Mouse (Mus musculus): ENCODE results near the gene Snapin.
A peak's percentile ranks its signal among the peaks of the same experiment; 100 is the strongest.

Snapin gene

DNA sequence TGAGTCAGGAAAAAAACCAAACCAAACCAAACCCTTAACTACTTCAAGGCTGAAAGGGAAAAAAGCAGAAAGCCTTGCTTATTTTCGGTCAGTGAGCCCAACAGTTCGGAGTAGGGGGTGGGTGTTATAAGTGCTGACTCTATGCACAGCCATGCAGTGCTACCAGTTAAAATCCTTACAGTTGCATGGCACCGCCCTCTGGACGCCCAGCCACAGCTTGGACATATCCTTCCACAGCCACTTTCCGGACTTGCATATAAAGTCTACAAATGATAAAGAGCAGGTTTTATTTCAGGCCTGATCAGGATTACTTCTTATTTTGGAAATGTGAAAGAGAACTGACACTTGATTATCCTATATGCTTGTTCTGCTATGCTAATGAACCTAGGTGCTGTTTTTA, 14.4 kb upstream of the Snapin start:
- no peak for DNase-seq (ENCODE audit: low spot score)

DNA sequence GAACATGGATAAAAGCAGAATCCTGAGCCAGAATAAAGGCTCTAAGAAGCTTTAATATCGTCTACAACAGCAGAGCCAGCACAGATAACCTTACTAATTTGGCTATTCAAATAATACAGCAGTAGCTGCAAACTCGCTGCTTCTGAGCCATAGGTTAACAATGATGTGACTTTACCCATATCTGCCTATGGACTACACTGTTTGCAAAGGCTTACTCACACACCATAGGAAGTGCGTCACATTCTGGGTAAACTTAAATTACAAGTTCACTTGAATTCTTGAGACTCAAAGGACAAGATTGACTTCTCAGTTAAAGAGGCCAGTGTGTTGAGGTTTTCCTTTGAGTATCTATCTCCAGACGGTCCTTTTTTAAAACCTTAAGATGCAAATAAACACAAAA, 12.6 kb upstream of the Snapin start:
- no peak for DNase-seq (ENCODE audit: low spot score)

DNA sequence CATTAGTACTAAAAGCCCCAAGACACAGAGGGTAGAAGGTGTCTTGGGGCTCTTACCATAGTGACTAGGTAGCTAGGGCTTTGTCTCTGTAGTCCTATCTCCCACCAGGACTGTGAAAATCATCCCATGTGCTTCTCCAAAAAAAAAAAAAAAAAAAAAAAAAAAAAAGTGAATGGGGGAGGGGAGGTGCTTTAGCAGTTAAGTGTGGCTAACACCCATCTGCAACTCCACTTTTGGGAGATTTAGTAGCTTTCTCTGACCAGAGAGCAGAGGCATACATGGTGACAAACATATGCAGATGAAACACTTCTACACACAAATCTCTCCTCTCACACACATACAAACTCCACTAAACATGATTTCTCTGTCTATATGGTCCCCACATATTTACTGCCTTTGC, 6.8 kb upstream of the Snapin start:
- no peak for DNase-seq (ENCODE audit: low spot score)

DNA sequence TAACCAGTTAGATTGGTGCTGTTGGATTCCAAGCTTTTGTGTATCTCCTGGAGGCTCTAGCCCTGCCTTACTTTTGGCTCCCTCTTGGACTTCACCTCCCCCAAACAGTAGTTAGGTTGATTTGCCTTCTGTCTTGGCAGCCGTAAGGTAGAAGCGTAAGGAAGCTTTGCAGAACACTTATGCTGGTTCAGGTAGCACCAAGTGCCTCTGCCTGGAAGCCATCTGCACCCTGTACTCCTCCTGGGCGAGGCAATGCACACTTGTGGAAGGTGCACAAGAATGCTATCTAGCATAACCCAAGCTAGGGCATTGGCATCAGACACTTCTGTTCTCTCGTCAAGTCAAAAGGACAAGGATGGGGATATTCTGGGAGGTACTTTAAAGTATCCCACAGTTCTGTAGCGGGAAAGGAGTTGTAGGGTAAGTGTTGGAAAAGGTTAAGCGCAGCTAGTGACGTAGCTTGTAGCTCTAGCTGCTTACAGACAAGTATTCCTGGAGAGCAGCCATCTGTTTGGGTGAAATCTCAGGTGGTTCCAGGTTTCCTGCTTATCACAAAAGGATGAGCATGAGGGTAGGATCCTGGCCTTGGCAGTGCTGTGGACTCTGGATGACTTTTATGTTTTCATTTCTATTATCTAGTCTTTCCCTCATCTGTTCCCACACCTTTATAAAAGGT, 5.2 kb upstream of the Snapin start:
- no peak for DNase-seq (ENCODE audit: low spot score)

DNA sequence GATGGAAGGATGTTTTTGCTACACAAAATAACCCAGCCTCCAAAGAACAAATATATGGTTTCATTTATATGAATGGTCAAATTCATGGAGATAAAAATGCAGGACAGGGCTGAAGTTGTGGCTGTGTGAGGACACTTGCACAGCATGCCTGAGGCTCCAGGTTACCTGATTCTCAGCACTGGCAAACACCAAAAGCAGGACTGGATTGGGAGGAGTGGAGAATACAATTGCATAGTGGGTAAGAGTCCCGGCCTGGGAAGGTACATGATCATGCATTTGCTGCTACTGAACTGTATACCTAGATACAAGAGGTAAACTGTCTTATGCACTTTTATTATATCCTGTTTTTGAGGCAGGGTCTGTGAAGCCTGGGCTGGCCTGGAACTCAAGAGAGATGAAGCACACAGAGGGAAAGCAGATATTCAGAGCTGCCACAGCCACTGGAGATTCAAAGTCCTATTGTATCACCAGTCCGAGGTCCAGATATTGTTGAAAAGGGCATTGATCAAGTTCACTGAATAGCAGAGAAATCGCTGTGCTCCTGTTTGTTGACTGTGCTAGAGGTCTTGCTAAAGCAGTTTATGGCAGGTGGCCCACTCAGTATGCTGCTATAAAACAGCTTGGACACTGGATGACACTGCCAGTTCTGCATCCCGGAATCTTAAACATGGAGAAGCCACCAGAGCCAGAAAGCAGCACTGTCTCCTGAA, 3.2 kb upstream of the Snapin start:
- DNase-seq (ENCODE audit: low spot score): no peak

DNA sequence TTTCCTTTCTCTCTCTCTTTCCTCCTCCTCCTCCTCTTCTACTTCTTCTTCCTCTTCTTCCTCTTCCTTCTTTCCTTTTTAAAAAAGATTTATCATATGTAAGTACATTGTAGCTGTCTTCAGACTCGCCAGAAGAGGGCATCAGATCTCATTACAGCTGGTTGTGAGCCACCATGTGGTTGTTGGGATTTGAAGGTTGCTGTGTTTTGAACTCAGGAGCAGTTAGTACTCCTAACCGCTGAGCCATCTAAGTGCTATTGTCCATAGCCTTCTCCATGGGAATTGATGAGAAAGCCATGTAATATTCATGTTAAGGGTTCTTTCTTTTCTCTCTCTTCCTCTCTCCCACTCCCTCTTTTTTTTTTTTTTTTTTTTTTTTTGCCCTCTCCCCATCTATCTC, 517 bp upstream of the Snapin start:
- no peak for DNase-seq (ENCODE audit: low spot score)

DNA sequence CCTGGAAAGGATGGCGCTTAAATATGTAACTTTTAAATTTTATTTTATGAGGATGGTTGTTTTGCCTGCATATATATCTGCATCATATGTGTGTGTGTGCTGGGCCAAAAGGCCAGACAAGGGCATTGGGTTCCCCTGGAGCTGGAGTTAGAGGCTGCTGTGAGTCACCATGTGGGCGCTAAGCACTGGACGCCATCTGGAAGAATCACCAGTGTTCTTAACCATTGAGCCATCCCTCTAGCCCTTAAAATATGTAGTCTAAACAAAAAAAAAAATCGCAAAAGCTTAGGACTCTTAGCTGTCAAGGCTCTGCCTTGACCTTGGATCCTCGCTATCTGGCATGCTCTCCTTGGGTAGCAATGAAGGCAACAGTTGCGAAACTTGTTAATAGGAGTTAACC, 2.3 kb downstream of the Snapin start:
- no peak for DNase-seq (ENCODE audit: low spot score)

DNA sequence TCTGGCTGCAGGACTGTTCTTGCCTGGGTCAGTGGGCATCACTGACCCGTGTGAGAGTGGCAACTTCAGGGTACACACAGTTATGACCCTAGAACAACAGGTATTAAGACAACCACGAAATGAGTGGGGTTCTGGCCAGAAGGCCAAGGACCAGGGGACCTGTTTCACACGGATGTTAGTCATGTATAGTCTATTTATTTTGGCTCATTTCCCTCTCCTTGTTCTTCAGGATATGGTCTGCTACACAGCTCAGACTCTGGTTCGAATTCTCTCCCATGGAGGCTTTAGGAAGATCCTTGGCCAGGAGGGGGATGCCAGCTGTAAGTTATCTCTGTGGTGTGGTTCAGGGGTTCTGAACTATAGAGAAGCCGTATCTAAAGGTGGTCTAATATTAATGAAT, 3.8 kb downstream of the Snapin start:
- no peak for DNase-seq (ENCODE audit: low spot score)

DNA sequence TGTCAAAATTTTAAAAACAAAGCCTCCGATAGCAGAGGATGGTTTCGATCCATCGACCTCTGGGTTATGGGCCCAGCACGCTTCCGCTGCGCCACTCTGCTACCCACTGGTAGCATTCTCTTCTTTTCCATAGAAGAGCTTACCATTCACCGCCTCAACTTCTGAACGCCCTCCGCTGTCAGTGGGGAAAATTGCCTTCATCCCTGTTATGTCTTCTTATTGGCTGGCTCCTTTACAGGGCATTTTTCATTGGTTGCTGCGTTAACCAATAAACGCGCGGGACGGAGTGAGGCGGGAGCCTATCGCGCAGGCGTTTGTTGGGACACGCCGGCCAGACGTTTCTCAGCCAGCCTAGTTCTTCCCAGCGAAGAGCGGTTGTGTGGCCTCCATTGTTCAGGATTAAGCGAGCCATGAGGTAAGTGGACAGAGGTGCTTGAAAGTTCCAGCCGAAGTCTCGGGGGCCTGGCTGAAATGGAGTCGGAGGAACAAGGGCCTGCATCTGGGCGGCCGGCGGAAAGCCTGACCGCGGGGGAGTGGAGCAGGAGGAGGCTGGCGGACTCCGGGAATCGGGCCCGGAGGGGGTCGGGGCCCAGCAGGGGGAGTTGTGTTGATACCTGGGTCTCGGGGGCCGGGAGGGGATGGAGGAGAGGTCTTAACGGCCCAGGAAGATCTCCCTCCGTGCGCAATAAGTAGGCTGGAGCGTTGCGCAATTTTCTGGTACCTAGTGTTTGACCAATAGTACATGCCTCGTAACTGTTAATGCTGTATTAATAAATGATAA, 14.8 kb downstream of the Snapin start, which contains the start of gene Ilf2:
Ilf2 (plus strand) TSS at position 296 of the 781 bp plus-strand sequence.
- DNase-seq (ENCODE audit: low spot score): peak; percentile 100

DNA sequence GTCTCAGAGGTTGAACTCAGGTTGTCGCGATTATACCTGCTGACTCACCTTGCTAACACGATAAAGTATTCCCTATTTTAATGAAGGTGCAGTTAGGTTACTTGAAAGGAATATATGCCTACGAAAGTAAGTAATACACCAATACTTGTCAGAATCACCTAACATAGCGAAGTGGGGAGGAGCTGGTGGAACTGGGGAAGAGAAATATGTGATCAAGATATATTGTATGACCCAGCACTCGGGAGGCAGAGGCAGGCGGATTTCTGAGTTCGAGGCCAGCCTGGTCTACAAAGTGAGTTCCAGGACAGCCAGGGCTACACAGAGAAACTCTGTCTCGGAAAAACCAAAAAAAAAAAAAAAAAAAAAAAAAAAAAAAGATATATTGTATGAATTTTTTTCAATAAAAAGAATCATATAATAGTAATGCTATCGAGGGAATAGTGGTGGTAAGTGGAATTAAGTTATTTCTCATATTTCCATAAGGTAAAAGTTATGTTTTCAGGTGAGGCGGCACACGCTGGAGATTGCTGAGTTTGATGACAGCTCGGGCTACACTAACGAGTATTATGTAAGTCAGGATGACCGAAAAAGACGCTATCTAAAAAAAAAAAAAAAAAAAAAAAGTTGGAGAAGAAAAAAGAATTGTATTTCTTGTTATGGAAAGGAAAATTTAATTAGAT, 15.5 kb downstream of the Snapin start:
- DNase-seq (ENCODE audit: low spot score): no peak

DNA sequence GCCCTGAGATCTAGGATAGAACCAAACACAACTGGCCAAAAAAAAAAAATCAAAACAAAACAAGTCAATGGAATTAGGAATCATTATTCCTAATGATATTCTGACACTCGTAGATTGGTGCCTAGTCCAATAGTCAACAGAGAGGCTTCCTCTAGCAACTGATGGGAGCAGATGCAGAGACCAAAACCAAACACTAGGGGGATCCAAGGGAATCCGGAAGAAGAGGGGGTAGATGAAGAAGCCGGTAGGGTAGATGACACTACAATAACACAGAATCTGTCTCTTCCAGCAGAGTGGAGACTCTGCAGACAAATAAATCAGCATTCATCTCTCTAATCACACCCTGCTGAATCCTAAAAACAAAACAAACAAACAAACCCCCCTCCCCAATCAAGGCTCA, 18.6 kb downstream of the Snapin start:
- DNase-seq (ENCODE audit: low spot score): peak; percentile 72

DNA sequence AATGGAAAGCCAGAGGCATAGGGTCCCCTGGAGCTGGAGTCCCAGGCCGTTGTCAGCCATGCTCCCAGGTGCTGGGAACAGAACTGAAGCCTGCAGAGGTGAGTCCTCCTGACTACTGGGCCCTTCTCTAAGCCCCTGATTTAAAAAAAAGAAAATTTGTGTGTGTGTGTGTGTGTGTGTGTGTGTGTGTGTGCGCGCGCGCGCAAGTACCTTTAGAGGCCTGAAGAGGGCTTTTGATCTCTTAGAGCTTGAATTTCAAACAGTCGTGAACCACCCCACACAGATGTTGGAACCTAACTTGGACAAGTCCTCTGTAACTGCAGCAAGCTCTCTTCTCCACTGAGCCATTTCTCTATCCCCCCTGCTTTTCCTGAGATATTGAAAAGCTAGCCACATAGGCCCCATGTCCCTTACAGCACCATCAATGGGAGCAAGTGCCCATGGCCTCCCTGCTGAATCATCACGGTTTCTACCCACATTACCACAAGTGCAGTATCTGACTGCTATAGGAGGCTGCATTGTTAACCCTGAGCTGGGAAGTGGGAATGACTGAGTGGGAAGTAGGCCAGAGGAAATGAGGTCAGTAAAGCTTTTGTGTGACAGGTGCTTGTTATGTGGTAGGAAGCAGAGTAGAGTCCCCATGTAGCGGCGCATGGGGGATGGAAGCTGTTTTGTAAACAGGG, 23.1 kb downstream of the Snapin start:
- no peak for DNase-seq (ENCODE audit: low spot score)

DNA sequence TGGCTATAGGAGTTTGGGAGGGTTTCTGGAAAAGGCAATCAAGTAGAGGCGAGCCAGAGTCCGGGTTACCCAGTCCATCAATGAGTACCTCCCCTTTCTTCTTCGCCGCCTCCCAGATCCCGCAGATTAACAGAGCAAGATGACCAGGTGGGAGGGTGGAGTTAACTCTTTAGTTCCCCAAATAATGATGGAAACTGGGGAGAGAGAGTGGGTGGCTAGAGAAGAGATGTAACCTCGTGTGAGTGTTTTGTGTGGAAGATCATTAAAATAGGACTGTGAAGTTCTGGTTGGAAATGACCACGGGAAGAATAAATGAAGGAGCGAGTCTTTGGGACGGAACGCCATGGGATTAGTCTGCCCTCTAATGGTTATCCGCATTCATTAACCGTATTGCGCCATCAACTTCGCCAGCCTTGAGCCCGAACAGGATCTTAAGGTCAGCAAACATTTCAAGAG, 24.5 kb downstream of the Snapin start:
- DNase-seq (ENCODE audit: low spot score): peak; percentile 89

DNA sequence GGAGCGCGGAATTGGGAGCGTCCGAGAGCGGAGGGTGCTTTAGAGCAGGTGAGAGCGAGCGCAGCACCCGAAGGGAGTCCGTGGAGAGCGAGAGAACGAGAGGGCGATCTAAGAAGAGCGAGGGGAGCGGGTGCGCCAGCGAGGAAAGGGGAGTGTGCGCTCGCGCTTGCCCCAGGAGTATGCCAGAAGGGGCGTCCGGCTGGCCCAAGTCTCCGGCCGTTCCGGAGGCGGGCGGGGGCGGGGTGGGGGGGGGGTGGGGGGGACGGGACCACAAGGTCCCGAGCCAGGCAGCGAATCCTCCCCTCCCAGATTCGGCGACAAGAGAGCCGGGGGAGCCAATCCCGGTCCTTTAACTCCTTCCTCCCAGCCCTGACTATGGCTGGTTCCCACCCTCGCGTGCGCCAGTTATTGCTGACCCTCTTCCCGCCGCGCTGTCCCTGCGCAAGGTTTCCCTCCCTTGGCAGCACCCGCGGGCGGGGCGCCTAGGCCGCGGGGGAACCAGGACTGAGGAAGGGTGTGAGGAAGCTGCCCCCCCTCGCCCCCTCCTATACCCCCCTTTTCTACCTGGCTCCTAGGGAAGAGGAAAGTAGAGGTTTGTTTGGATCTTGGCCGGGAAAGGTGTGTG, 25.0 kb downstream of the Snapin start, which contains the start of gene Npr1:
Npr1 (minus strand) TSS at position 181 of the 625 bp plus-strand sequence.
- DNase-seq (ENCODE audit: low spot score): peak; percentile 47

DNA sequence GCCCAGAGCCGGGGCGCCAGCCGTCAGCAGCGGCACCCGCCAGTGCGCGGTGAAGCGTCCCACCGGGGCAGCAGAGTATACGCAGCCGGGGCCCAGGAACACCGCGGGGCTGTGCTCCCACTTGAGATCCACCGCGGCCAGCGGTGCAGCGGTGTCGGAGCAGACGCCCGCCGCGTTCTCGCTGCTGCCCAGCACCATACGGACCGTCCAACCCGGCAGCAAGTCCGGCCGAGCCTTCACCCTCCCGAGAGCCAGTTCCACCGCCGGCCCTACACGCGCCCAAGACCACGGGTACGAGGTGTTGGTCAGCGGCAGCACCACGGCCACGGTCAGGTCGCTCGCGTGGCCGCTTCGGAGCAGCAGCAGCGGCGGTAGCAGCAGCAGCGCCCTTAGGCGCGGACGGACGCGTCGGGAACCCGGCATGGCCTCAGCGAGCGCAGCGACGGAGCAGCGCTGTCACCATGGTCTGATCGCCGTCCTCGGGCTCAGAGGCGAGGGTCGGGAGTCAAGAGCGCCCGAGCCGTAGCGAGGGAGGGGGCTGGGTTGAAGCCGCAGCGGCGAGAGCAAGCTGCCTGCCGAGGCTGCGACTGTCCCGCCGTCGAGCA, 25.6 kb downstream of the Snapin start:
- peak; percentile 48 for DNase-seq (ENCODE audit: low spot score)

DNA sequence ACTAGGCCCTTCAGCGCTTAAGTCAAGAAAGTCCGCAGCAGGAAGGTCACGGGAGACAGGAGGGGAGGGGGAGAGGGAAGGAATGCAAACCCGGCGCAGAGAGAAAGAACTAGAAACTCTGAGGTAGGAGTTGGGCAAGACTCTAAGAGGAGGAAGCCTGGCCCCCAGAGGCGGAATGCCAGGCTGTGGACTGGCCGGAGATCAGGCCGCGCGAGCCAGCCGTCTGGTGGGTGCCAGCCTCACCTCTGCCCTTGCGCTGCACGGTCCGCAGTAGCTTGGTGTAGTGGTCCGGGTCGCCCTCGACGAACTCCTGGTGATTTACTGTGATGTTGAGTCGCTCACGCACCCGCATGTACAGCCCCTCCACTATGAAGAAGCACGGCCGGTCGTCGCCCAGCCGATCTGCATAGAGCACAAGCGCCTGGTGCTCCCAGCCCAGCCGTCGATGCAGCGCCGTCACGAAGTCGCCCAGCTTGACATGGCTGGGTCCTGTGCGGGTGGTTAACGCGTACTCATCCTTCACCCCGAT, 26.2 kb downstream of the Snapin start:
- no peak for DNase-seq (ENCODE audit: low spot score)

DNA sequence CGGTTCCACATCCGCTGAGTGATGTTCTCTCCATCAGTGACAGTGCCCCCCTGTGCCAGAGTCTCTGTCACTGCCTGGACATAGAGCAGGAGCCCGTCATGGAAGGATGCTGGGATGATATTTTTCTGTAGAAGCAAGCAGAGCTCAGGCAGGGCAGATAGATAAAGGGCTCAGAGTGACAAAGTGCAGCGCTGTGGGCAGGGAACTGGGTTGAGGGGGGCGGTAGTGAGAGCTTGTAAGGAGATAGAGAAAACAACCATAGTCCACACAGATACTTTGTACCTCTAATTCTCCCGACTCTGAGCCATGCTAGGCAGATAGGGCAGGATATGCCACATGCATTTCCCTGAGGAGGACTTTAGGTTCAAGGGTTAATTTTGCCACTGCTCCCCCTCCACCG, 28.3 kb downstream of the Snapin start:
- no peak for DNase-seq (ENCODE audit: low spot score)

DNA sequence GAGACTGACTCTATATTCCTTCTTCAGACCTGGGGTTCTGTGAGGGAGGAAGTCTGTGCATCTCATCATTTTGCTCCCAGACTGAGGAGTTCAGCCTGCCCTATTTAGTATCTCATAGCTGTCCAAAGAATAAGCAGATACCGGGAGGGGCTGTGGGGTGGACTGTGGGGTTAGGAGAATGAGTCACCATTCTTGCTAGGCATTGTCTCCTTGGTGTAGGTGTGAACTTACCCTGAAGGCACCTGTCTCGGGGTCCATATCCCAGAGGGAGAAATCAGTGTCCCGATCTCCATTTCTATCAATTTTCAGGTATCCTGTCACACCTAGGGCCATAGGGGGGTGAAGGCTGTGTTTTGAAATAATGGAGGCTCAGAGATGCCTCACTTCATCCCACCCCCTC, 28.9 kb downstream of the Snapin start:
- no peak for DNase-seq (ENCODE audit: low spot score)

DNA sequence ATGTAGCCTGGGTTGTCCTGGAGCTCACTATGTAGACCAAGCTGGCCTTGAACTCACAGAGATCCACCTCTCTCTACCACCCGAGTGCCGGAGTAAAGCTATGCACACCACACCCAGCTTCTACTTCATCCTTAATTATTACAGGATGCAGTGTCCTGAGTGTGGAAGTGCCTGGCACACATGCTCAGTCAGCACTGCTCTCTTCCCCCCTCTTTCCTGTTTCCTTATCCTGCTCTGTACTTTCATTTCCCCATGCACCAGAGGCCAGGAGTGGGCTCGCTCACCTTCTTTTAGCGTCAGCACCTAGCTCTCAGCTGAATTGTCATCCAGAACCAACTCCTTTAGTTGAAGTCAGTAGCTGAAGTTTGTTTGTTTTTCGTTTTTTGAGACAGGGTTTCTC, 30.5 kb downstream of the Snapin start:
- DNase-seq (ENCODE audit: low spot score): no peak

DNA sequence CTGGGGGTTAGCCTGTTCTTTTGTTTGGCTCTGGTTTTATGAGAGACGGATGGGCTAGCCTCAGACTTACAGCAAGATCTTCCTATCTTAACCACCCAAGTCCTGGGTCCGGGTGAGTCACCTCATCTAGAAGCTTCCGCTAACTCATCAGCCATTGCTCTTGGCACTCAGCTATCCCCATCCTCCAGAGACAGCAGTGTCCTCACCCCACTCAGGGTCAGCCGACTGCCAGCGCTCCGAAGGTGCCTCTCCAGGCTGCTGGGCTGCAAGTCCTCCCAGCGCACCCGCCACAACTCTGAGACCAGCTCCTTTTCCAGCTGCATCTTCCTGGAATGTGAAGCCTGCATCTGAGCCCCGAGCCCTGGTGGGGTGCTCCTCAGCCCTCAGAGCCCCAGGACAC, 31.1 kb downstream of the Snapin start:
- DNase-seq (ENCODE audit: low spot score): no peak

DNA sequence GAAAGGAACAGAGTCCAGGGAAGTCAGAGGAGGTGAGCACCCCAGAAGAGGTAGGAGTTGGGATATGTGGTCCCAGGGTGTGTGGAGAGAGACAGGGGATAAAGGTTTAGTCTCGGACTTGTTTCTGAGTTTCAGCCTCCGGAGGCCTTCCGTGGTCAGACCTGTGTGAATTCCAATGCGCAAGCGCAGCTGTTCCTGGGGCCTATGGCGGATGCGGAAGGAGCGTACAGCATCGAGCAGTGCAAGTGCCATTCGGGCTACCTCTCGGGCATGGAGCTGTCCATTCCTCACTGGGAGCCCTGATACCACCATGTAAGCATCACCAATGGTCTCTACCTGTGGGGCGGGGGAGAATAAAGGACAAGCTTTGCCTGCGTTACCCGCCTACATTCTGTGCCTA, 35.9 kb downstream of the Snapin start:
- no peak for DNase-seq (ENCODE audit: low spot score)
